Mouse (Mus musculus) kidney, postnatal 0 days (tissue): ENCODE data around the gene Il12rb1. TPM values are rescaled to one million over a fixed set of nuclear protein-coding genes. Genes with fewer than 3 reads are reported as not detected.

ENCODE experiments used
- ATAC-seq: fragments of 200-750 bp; cut with Nextera tagmentation; replicated peaks from 2 replicates; pipeline ENCODE4 v1.8.0; 2017; ENCODE audit warnings: low read depth, moderate number of reproducible peaks, moderate TSS enrichment, moderate library complexity; ENCODE audit not compliant: low FRiP score
- DNase-seq: peaks from one replicate; pipeline ENCODE4 v3.0.0-alpha.2; 2016; ENCODE audit warnings: low spot score
- H3K27ac ChIP-seq: fragments of 300-500 bp; sonication (generic); 2 replicates; pipeline ENCODE4 v1.5.1; 2014; ENCODE audit warnings: mild to moderate bottlenecking
- H3K27me3 ChIP-seq: fragments of 300-500 bp; sonication (generic); 2 replicates; pipeline ENCODE4 v1.6.1; 2014; ENCODE audit warnings: low read length, mixed read lengths; ENCODE audit not compliant: insufficient read depth
- H3K36me3 ChIP-seq: fragments of 300-500 bp; sonication (generic); 2 replicates; pipeline ENCODE4 v1.6.1; 2014; ENCODE audit warnings: low read length, mixed read lengths; ENCODE audit not compliant: insufficient read depth
- H3K4me1 ChIP-seq: fragments of 300-500 bp; sonication (generic); replicated peaks from 2 replicates; pipeline ENCODE4 v1.6.1; 2014; ENCODE audit warnings: antibody characterized with exemption, low read length, mixed read lengths; ENCODE audit not compliant: insufficient read depth
- H3K4me2 ChIP-seq: fragments of 300-500 bp; sonication (generic); 2 replicates; pipeline ENCODE4 v1.6.1; 2014; ENCODE audit warnings: mild to moderate bottlenecking, low read length, moderate library complexity, mixed read lengths
- H3K4me3 ChIP-seq: fragments of 300-500 bp; sonication (generic); replicated peaks from 2 replicates; pipeline ENCODE4 v1.5.1; 2014; ENCODE audit warnings: low read depth, low read length
- H3K9ac ChIP-seq: fragments of 300-500 bp; sonication (generic); 2 replicates; pipeline ENCODE4 v1.6.1; 2014; ENCODE audit warnings: low read depth, low read length
- H3K9me3 ChIP-seq: fragments of 300-500 bp; sonication (generic); replicated peaks from 2 replicates; pipeline ENCODE4 v1.6.1; 2016; ENCODE audit warnings: low read length, inconsistent platforms, mixed read lengths
- CTCF ChIP-seq: IDR thresholded peaks from 2 replicates; pipeline ENCODE4 v1.5.1; 2016; ENCODE audit warnings: antibody characterized with exemption, low read depth, mild to moderate bottlenecking, moderate library complexity
- WGBS: fragments of 180-500 bp; shearing (Covaris S2); extraction: QIAGEN DNeasy Blood & Tissue Kit; methylation state at CpG from one replicate; pipeline ENCODE4 v1.1.7; 2014; 5-methylcytosine and 5-hydroxymethylcytosine counted together
- polyA plus RNA-seq: library from polyadenylated mRNA; unstranded; fragments of >200 nt; fragmentation: Nextera tagmentation; extraction: Ambion mirVana; gene quantifications from 2 replicates; pipeline ENCODE4 v1.2.1, GENCODE M21; 2015

Gene Il12rb1
- polyA plus RNA-seq, 1 experiment from 2014 or later, result 0.09 TPM

- Histone ChIP-seq H3K4me1 (no peaks in the 10 kb centered on the region), H3K9me3 (no peaks in the 10 kb centered on the region), H3K36me3 (no peaks in the 10 kb centered on the region), H3K27ac (no peak overlapping the region), H3K27me3 (no peaks in the 10 kb centered on the region; the same call in 1 of the 2 replicates), H3K4me2 (no peak overlapping the region), H3K4me3 (no peak overlapping the region), H3K9ac (no peak overlapping the region)
- 79% methylated on average over 7 of the region's 7 CpGs for WGBS
- no peak for TF ChIP-seq CTCF
- ATAC-seq, result no peak
- DNase-seq, result no peak
These were observed 42.0 kb downstream of the Il12rb1 start for GRCm38 (mm10) chr8:70850132-70850845.

- Histone ChIP-seq H3K4me1 (no peaks in the 10 kb centered on the region), H3K9ac (no peak overlapping the region), H3K27ac (no peak overlapping the region), H3K4me2 (no peak overlapping the region), H3K4me3 (no peak overlapping the region), H3K9me3 (no peaks in the 10 kb centered on the region), H3K36me3 (no peaks in the 10 kb centered on the region), H3K27me3 (no peaks in the 10 kb centered on the region; the same call in 1 of the 2 replicates)
- 85% methylated on average over 4 of the region's 4 CpGs for WGBS
- TF ChIP-seq CTCF, result no peak
- no peak for DNase-seq
- no peak for ATAC-seq
These were observed 42.7 kb downstream of the Il12rb1 start for GRCm38 (mm10) chr8:70850947-70851346.

DNA sequence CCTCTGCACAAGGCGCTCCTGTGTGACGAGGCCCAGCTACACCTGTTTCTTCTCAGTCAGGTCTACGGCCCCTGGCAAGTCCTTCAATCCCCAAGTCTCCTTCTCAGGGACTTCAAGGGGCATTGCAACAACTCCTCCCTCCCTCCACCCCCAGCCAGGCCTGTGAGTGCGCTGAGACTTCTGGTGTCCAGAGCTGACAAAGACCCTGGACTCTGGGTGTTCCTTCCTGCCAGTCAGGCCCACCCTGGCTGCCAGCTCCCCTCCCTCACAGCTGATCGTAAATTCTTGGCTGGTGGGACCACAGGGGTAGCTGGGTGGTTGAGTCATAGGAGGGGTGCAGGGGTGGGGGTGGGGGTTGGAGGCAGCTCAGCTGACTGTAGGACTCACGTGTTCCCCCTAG is 43.6 kb downstream of the Il12rb1 start:
- Histone ChIP-seq H3K36me3 (no peaks in the 10 kb centered on the region), H3K27me3 (no peaks in the 10 kb centered on the region; the same call in 1 of the 2 replicates), H3K27ac (no peak overlapping the region), H3K4me1 (peaks cover 6% of the 10 kb centered on the region; the same call in 1 of the 2 replicates), H3K4me2 (no peak overlapping the region), H3K4me3 (no peak overlapping the region), H3K9ac (no peak overlapping the region), H3K9me3 (no peaks in the 10 kb centered on the region)
- ATAC-seq, result no peak
- WGBS, result 33% methylated on average over 6 of the region's 6 CpGs
- DNase-seq, result no peak
- TF ChIP-seq CTCF, result no peak

DNA sequence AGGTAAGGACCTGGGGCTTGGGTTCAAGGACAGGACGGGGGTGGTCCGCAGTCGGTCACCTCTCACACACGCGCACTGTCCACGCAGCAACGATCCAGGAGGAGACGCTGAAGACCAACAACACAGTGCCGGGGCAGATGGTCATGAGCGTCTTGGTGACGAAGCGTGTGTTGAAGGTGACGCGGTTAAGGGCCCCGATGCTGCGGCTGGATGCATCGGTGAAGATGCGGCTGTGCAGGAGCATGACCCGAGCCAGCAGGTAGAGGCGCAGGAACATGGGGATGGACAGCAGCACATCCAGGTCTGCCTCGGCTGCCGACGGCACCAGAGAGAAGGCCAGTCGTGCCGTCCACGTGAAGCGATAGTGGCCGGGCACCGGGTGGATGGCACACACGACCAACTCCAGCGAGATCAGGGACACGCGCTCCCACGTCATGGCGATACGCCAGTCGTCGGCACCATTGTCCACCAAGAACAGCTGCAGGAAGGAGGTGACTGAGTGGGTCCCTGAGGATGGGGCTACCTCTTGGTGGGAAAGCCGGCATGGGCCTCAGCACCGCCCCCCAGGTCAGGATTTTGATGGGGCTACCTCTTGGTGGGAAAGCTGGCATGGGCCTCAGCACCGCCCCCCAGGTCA is 44.5 kb downstream of the Il12rb1 start:
- Histone ChIP-seq H3K36me3 (no peaks in the 10 kb centered on the region), H3K9me3 (no peaks in the 10 kb centered on the region), H3K4me3 (no peak overlapping the region), H3K9ac (no peak overlapping the region), H3K27ac (no peak overlapping the region), H3K4me2 (no peak overlapping the region), H3K27me3 (no peaks in the 10 kb centered on the region; the same call in 1 of the 2 replicates), H3K4me1 (peaks cover 11% of the 10 kb centered on the region; the same call in 1 of the 2 replicates)
- DNase-seq (no peak), ATAC-seq (no peak)
- no peak for TF ChIP-seq CTCF
- WGBS, result 89% methylated on average over 41 of the region's 41 CpGs

DNA sequence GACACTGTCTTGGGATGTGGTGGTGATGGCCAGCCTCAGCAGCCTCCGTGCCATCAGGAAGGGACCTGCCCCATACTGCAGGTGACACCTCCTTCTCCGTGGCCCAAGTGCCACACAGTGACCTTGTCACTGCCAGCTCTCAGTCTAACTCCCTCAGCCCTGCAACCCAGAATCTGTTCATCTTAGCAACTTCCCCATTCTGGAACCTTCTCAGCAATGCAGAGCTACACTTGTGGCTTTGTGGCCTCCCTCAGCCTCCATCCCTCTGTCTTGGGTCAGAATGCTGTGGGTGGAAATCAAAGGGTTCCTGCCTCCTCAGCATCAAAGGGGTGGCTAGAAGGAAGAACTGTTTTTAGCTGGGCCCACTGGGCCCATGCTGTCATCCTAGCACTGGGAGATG is 45.6 kb downstream of the Il12rb1 start:
- Histone ChIP-seq H3K4me3 (no peak overlapping the region), H3K9me3 (no peaks in the 10 kb centered on the region), H3K27ac (no peak overlapping the region), H3K4me2 (no peak overlapping the region), H3K36me3 (no peaks in the 10 kb centered on the region), H3K4me1 (peaks cover 11% of the 10 kb centered on the region; the same call in 1 of the 2 replicates), H3K9ac (no peak overlapping the region), H3K27me3 (no peaks in the 10 kb centered on the region; the same call in 1 of the 2 replicates)
- ATAC-seq, result no peak
- no peak for DNase-seq
- WGBS, result 77% methylated on average over 2 of the region's 2 CpGs
- TF ChIP-seq CTCF, result no peak

- DNase-seq (no peak), ATAC-seq (no peak)
- Histone ChIP-seq H3K36me3 (no peaks in the 10 kb centered on the region), H3K27ac (no peak overlapping the region), H3K4me3 (no peak overlapping the region), H3K9ac (no peak overlapping the region), H3K27me3 (no peaks in the 10 kb centered on the region), H3K4me2 (peak overlapping the region; percentile 84), H3K9me3 (no peaks in the 10 kb centered on the region), H3K4me1 (peaks cover 11% of the 10 kb centered on the region; the same call in 1 of the 2 replicates)
- no peak for TF ChIP-seq CTCF
- 69% methylated on average over 5 of the region's 5 CpGs for WGBS
These were observed 47.8 kb downstream of the Il12rb1 start for GRCm38 (mm10) chr8:70856028-70856427.
